Mouse (Mus musculus) midbrain, postnatal 0 days (tissue): ENCODE measurements around the gene Rbm48. TPM values are rescaled to one million over a fixed set of nuclear protein-coding genes. Genes with fewer than 3 reads are reported as not detected.

Experiments
- ATAC-seq: fragments of 200-750 bp; cut with Nextera tagmentation; 2 replicates; pipeline ENCODE4 v1.8.0; 2017; ENCODE audit warnings: moderate number of reproducible peaks, mild to moderate bottlenecking, moderate TSS enrichment, moderate library complexity; ENCODE audit not compliant: low FRiP score
- DNase-seq: peaks from one replicate; pipeline ENCODE4 v3.0.0-alpha.2; 2015; ENCODE audit warnings: low spot score
- H3K27ac ChIP-seq: fragments of 300-500 bp; sonication (generic); 2 replicates; pipeline ENCODE4 v1.5.1; 2014; ENCODE audit warnings: low read depth, mild to moderate bottlenecking, low read length, mixed read lengths
- H3K27me3 ChIP-seq: fragments of 300-500 bp; sonication (generic); 2 replicates; pipeline ENCODE4 v1.6.1; 2014; ENCODE audit warnings: low read length, control low read depth, mixed read lengths; ENCODE audit not compliant: insufficient read depth
- H3K36me3 ChIP-seq: fragments of 300-500 bp; sonication (generic); 2 replicates; pipeline ENCODE4 v1.6.1; 2014; ENCODE audit warnings: low read length, control low read depth, mixed read lengths; ENCODE audit not compliant: insufficient read depth
- H3K4me1 ChIP-seq: fragments of 300-500 bp; sonication (generic); 2 replicates; pipeline ENCODE4 v1.6.1; 2014; ENCODE audit warnings: mild to moderate bottlenecking, control low read depth, antibody characterized with exemption, low read length, mixed read lengths; ENCODE audit not compliant: insufficient read depth
- H3K4me2 ChIP-seq: fragments of 300-500 bp; sonication (generic); 2 replicates; pipeline ENCODE4 v1.6.1; 2014; ENCODE audit warnings: low read depth, mild to moderate bottlenecking, low read length, mixed read lengths; ENCODE audit not compliant: poor library complexity, severe bottlenecking
- H3K4me3 ChIP-seq: fragments of 300-500 bp; sonication (generic); 2 replicates; pipeline ENCODE4 v1.5.1; 2014; ENCODE audit warnings: low read depth, mild to moderate bottlenecking, low read length, moderate library complexity
- H3K9ac ChIP-seq: fragments of 300-500 bp; sonication (generic); replicated peaks from 2 replicates; pipeline ENCODE4 v1.6.1; 2014; ENCODE audit warnings: mild to moderate bottlenecking, low read length, moderate library complexity, mixed read lengths; ENCODE audit not compliant: poor library complexity, severe bottlenecking
- H3K9me3 ChIP-seq: fragments of 300-500 bp; sonication (generic); 2 replicates; pipeline ENCODE4 v1.6.1; 2016; ENCODE audit warnings: low read length, control low read depth
- CTCF ChIP-seq: IDR thresholded peaks from 2 replicates; pipeline ENCODE4 v1.5.1; 2016; ENCODE audit warnings: antibody characterized with exemption, mild to moderate bottlenecking
- WGBS: fragments of 180-500 bp; shearing (Covaris S2); extraction: QIAGEN DNeasy Blood & Tissue Kit; methylation state at CpG from one replicate; pipeline ENCODE4 v1.1.7; 2014; 5-methylcytosine and 5-hydroxymethylcytosine counted together
- polyA plus RNA-seq: library from polyadenylated mRNA; unstranded; fragments of >200 nt; fragmentation: Nextera tagmentation; extraction: Ambion mirVana; gene quantifications from 2 replicates; pipeline ENCODE4 v1.2.1, GENCODE M21; 2015
- total RNA-seq: library from RNA; depleted of rRNA; stranded (reverse); fragments of >200 nt; gene quantifications from 2 replicates; pipeline ENCODE4 v1.2.3, GENCODE M21; 2014; rRNA removed

Gene Rbm48
- total and polyA plus RNA-seq, 2 experiments from 2014 or later: 17.0 to 18.3 TPM

DNA sequence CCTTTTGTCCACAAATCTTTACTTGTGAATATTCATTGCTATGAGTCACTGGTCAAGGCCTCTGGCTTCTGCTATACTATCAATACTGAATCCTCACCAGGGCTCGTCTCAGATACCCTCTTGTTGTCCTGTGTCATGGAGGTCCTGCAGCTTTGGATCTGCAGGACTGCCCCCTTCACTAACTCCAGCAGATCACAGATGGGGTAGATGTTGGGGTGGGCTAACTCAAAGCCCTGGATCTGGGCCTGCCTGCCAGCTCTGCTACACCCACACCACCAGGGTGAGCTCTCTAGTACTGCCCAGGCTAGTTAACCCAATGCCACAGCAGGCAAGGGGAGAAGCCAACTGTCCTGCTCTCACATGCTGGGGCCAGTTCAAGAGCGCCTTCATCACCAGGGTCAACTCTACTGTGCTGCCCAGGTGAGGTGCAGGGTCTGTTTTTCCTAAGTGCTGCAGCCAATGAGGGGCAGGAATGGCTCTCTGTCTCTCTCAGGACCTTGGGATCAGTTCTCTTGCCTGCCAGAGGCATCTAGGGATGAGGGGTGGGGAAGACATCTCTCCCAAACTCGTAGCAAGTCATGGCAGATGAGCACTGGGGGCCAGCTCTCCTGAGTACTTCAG, 59.7 kb downstream of the Rbm48 start:
- Histone ChIP-seq H3K36me3 (no peaks in the 10 kb centered on the region), H3K9me3 (no peaks in the 10 kb centered on the region), H3K9ac (no peak overlapping the region), H3K4me3 (no peak overlapping the region), H3K4me1 (no peaks in the 10 kb centered on the region), H3K27me3 (no peaks in the 10 kb centered on the region), H3K27ac (no peak overlapping the region), H3K4me2 (no peak overlapping the region)
- no peak for ATAC-seq
- no peak for DNase-seq
- TF ChIP-seq CTCF: no peak
- 67% methylated on average over 3 of the region's 3 CpGs for WGBS

Other genes with a start within 250 kb of the Rbm48 start
- 23.9 and 24.3 TPM in 2 replicates for gene Fam133b, start 52.8 kb downstream of the Rbm48 start, total RNA-seq
- 20.3 and 25.1 TPM in 2 replicates for gene Fam133b, start 52.8 kb downstream of the Rbm48 start, polyA plus RNA-seq
- 3.0 and 9.2 TPM in 2 replicates for gene 1700109H08Rik, start 25.0 kb downstream of the Rbm48 start, total RNA-seq
- gene 1700109H08Rik, start 25.0 kb downstream of the Rbm48 start, polyA plus RNA-seq: 1.5 and 2.2 TPM in 2 replicates
- 21.0 and 24.1 TPM in 2 replicates for gene Pex1, start 519 bp downstream of the Rbm48 start, total RNA-seq
- 19.2 and 21.2 TPM in 2 replicates for gene Pex1, start 519 bp downstream of the Rbm48 start, polyA plus RNA-seq
- not detected in 2 replicates for gene Tmbim7, start 54.6 kb upstream of the Rbm48 start, total RNA-seq
- gene Tmbim7, start 54.6 kb upstream of the Rbm48 start, polyA plus RNA-seq: not detected in 2 replicates
- gene Gatad1, start 60.6 kb upstream of the Rbm48 start, total RNA-seq: 76.6 and 103 TPM in 2 replicates
- 84.3 and 89.1 TPM in 2 replicates for gene Gatad1, start 60.6 kb upstream of the Rbm48 start, polyA plus RNA-seq
- 56.9 and 62.7 TPM in 2 replicates for gene Ankib1, start 206.3 kb upstream of the Rbm48 start, total RNA-seq
- 12.3 and 16.0 TPM in 2 replicates for gene Ankib1, start 206.3 kb upstream of the Rbm48 start, polyA plus RNA-seq
- 28.4 and 49.1 TPM in 2 replicates for gene Krit1, start 206.6 kb upstream of the Rbm48 start, total RNA-seq
- gene Krit1, start 206.6 kb upstream of the Rbm48 start, polyA plus RNA-seq: 28.7 and 34.2 TPM in 2 replicates
- gene Lrrd1, start 248.6 kb upstream of the Rbm48 start, total RNA-seq: not detected in 2 replicates
- 0.17 TPM in 1 of 2 replicates, not detected in the other for gene Lrrd1, start 248.6 kb upstream of the Rbm48 start, polyA plus RNA-seq